Mouse (Mus musculus): ENCODE measurements around the gene Kcnh3.

DNA sequence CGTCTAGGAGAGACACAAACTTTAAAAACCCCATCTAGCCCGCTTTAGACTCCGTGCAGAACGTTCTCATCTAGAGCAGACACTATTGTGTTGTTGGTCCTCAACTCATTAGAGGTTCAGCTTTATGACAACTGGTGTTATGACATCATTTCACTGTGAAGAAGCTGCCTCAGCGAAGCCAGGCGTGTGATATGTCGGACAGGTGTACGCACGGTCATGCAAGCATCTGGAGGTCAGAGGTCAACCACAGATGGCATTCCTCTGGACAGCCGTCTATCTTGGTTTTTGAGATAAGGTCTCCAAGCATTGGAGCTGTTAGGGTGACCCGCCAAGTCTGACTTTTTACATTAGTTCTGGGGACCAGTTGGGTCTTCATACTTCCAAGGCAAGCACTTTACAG, 65.9 kb downstream of the Kcnh3 start:
- no peak for TF ChIP-seq CTCF (conservative IDR thresholded peaks at IDR 0.05; ENCODE audit: low read length)
- no peak for TF ChIP-seq POU5F1 (IDR thresholded peaks at IDR 0.05; ENCODE audit: borderline replicate concordance, low read length)
- TF ChIP-seq NANOG (IDR thresholded peaks at IDR 0.05; ENCODE audit: borderline replicate concordance, low read length): no peak

Data from E14TG2a.4 (cell line).